Mouse (Mus musculus): ENCODE data around the gene Grk2.

GRCm38 (mm10) chr19:4317181-4317580, 11.2 kb upstream of the Grk2 start:
- TF ChIP-seq CEBPB (IDR thresholded peaks at IDR 0.05; ENCODE audit: insufficient read depth, poor library complexity, severe bottlenecking): no peak
- TF ChIP-seq E2F4 (IDR thresholded peaks at IDR 0.05; ENCODE audit: insufficient read depth): no peak
- no peak for TF ChIP-seq POLR2A (IDR thresholded peaks at IDR 0.05; ENCODE audit: insufficient read length, low read depth)
- TF ChIP-seq POLR2AphosphoS2 (IDR thresholded peaks at IDR 0.05; ENCODE audit: insufficient read length, low read depth): no peak
- no peak for TF ChIP-seq TCF12 (IDR thresholded peaks at IDR 0.05; ENCODE audit: insufficient read depth, poor library complexity, severe bottlenecking)
- no peak for TF ChIP-seq REST (IDR thresholded peaks at IDR 0.05; ENCODE audit: insufficient read depth, insufficient read length)
- TF ChIP-seq MYOD1 (IDR thresholded peaks at IDR 0.05; ENCODE audit: control insufficient read depth in 1 of 3, insufficient read length in 2 of 3, low read depth in 2 of 3): no peak
- no peak for TF ChIP-seq MAX (IDR thresholded peaks at IDR 0.05; ENCODE audit: low read depth)
- no peak for TF ChIP-seq USF1 (IDR thresholded peaks at IDR 0.05; ENCODE audit: low read depth)
- no peak for TF ChIP-seq SRF (IDR thresholded peaks at IDR 0.05; ENCODE audit: control insufficient read depth, insufficient read length, low read depth)
- no peak for TF ChIP-seq TCF3 (IDR thresholded peaks at IDR 0.05; ENCODE audit: insufficient read length, low read depth)
- TF ChIP-seq MYOG (IDR thresholded peaks at IDR 0.05; ENCODE audit: control insufficient read depth in 1 of 3, insufficient read depth in 1 of 3, insufficient read length in 2 of 3, low read depth in 2 of 3): no peak

All from myocyte (in vitro differentiated cells).